Mouse (Mus musculus) bone marrow, adult 2 months (tissue): ENCODE data around the gene Grrp1.

Source experiments
- CTCF ChIP-seq: fragments of 200-500 bp; IDR thresholded peaks from 2 replicates; pipeline ENCODE4 v1.5.1; 2011; ENCODE audit warnings: low read length, control low read depth; ENCODE audit not compliant: control insufficient read depth, insufficient read depth
- POLR2A ChIP-seq: fragments of 200-500 bp; IDR thresholded peaks from 2 replicates; pipeline ENCODE4 v1.6.1; 2011; ENCODE audit warnings: low read depth, mild to moderate bottlenecking, control low read depth, low read length, borderline replicate concordance; ENCODE audit not compliant: control insufficient read depth

- TF ChIP-seq CTCF (no peak), POLR2A (no peak)
These were observed 3.6 kb downstream of the Grrp1 start for GRCm38 (mm10) chr4:134250116-134250929.
